In genomic region chr6:65605778-65606177, GRCm38 (mm10) we compare ENCODE assay signal across 27 mouse cellular contexts.
DNase-seq lines count a peak whose midpoint lies in the region; ATAC-seq lines count a peak whose summit lies in the region.
"Had no signal": no experiment of that assay in that cellular context is flagged by ENCODE, and none has a peak within 500 bp of the region (broad histone marks: within the 10 kb centered on the region; RNA-seq: fewer than 3 reads in every experiment).

No protein-coding gene starts in this region.

- H3K27me3 ChIP-seq in lung, embryonic 15.5 days: no peaks in the 10 kb centered on the region
- H3K27me3 ChIP-seq in midbrain, embryonic 16.5 days (ENCODE audit: control insufficient read depth, insufficient read depth, low read depth, low read length): no peaks in the 10 kb centered on the region
- H3K27me3 ChIP-seq: CH12.LX; embryonic facial prominence, embryonic 12.5 days; embryonic facial prominence, embryonic 15.5 days; forebrain, embryonic 12.5 days; forebrain, embryonic 15.5 days; hindbrain, embryonic 13.5 days had no signal

- DNase-seq in lung, adult 18-20 months: peak; percentile 58 to 65
- DNase-seq in lung, postnatal 10 days: no peak
- DNase-seq in lung, postnatal 14 days: peak; percentile 26
- no peak for DNase-seq in neural tube, embryonic 10.5 days (ENCODE audit: extremely low spot score, low spot score)
- DNase-seq in gastrocnemius, postnatal 4 days (ENCODE audit: low spot score in 2 of 2): no peak
- DNase-seq: adrenal gland, postnatal 10 days; adrenal gland, postnatal 36 days; B cell, adult 2 months; cerebellum, adult 18-20 months; cerebellum, adult 9-10 months; cerebellum, postnatal 14 days; gastrocnemius, postnatal 25 days; heart, postnatal 36 days had no signal

- WGBS in lung, embryonic 15.5 days: 55% methylated on average over 4 of the region's 4 CpGs
- 90% methylated on average over 4 of the region's 4 CpGs for WGBS in midbrain, embryonic 16.5 days

- H3K4me3 ChIP-seq in lung, embryonic 15.5 days: no peak overlapping the region
- H3K4me3 ChIP-seq in midbrain, embryonic 16.5 days (ENCODE audit: low read depth, low read length): no peak overlapping the region
- H3K4me3 ChIP-seq: embryonic facial prominence, embryonic 12.5 days; embryonic facial prominence, embryonic 15.5 days; erythroblast, embryonic 14.5 days; forebrain, embryonic 12.5 days; forebrain, embryonic 15.5 days; hindbrain, embryonic 10.5 days; hindbrain, embryonic 13.5 days had no signal

- no peak overlapping the region for H3K4me2 ChIP-seq in lung, embryonic 15.5 days
- H3K4me2 ChIP-seq in midbrain, embryonic 16.5 days (ENCODE audit: low read length): no peak overlapping the region
- H3K4me2 ChIP-seq: embryonic facial prominence, embryonic 12.5 days; embryonic facial prominence, embryonic 15.5 days; forebrain, embryonic 12.5 days; forebrain, embryonic 15.5 days; heart, embryonic 11.5 days; hindbrain, embryonic 13.5 days had no signal

- H3K4me1 ChIP-seq in lung, embryonic 15.5 days: peaks cover 4% of the 10 kb centered on the region; the same call in 1 of the 2 replicates
- no peaks in the 10 kb centered on the region for H3K4me1 ChIP-seq in midbrain, embryonic 16.5 days (ENCODE audit: control insufficient read depth, insufficient read depth, low read length)
- H3K4me1 ChIP-seq: embryonic facial prominence, embryonic 12.5 days; embryonic facial prominence, embryonic 15.5 days; forebrain, embryonic 12.5 days; forebrain, embryonic 15.5 days; hindbrain, embryonic 10.5 days; hindbrain, embryonic 13.5 days had no signal

- H3K9me3 ChIP-seq in lung, embryonic 15.5 days: no peaks in the 10 kb centered on the region
- no peaks in the 10 kb centered on the region for H3K9me3 ChIP-seq in midbrain, embryonic 16.5 days (replicated peaks; ENCODE audit: control insufficient read depth, low read length, poor library complexity, severe bottlenecking)
- H3K9me3 ChIP-seq: embryonic facial prominence, embryonic 12.5 days; embryonic facial prominence, embryonic 15.5 days; forebrain, embryonic 12.5 days; forebrain, embryonic 15.5 days; G1E; hindbrain, embryonic 10.5 days; hindbrain, embryonic 13.5 days had no signal

- H3K9ac ChIP-seq in lung, embryonic 15.5 days: no peak overlapping the region
- no peak overlapping the region for H3K9ac ChIP-seq in midbrain, embryonic 16.5 days (ENCODE audit: low read depth, low read length)
- H3K9ac ChIP-seq: embryonic facial prominence, embryonic 12.5 days; embryonic facial prominence, embryonic 15.5 days; forebrain, embryonic 12.5 days; forebrain, embryonic 15.5 days; hindbrain, embryonic 13.5 days had no signal

- ATAC-seq in lung, embryonic 15.5 days (ENCODE audit: borderline replicate concordance, extremely low read depth, low FRiP score, low TSS enrichment): no peak
- ATAC-seq in midbrain, embryonic 16.5 days: no peak
- ATAC-seq: forebrain, embryonic 15.5 days; hindbrain, embryonic 16.5 days; Patski had no signal

- H3K36me3 ChIP-seq in lung, embryonic 15.5 days: no peaks in the 10 kb centered on the region
- H3K36me3 ChIP-seq in midbrain, embryonic 16.5 days (ENCODE audit: control insufficient read depth, insufficient read depth, low read length): no peaks in the 10 kb centered on the region
- H3K36me3 ChIP-seq: embryonic facial prominence, embryonic 12.5 days; embryonic facial prominence, embryonic 15.5 days; forebrain, embryonic 12.5 days; forebrain, embryonic 15.5 days; G1E; hindbrain, embryonic 10.5 days; hindbrain, embryonic 13.5 days had no signal

- peak overlapping the region; percentile 59 for H3K27ac ChIP-seq in lung, embryonic 15.5 days
- H3K27ac ChIP-seq in midbrain, embryonic 16.5 days (ENCODE audit: low read length): no peak overlapping the region
- H3K27ac ChIP-seq: embryonic facial prominence, embryonic 12.5 days; embryonic facial prominence, embryonic 15.5 days; forebrain, embryonic 12.5 days; forebrain, embryonic 15.5 days; hindbrain, embryonic 10.5 days; hindbrain, embryonic 13.5 days had no signal

Comparison
In these comparisons a context has a peak if more than half of its experiments do, and no peak if none do; other contexts are left out.
1. DNase-seq: peak in lung, adult 18-20 months (2 of 2) and lung, postnatal 14 days (single experiment); none in lung, postnatal 10 days (single experiment), neural tube, embryonic 10.5 days (single experiment) and gastrocnemius, postnatal 4 days (0 of 2).